Mouse (Mus musculus) hindbrain, embryonic 16.5 days (tissue): ENCODE data around the gene Eif1ad. TPM values are rescaled to one million over a fixed set of nuclear protein-coding genes. Genes with fewer than 3 reads are reported as not detected.
A peak's percentile ranks its signal among the peaks of the same experiment; 100 is the strongest.

ENCODE experiments used
- ATAC-seq: fragments of 200-750 bp; cut with Nextera tagmentation; 2 replicates; pipeline ENCODE4 v1.8.0; 2017; ENCODE audit warnings: moderate TSS enrichment, moderate library complexity
- H3K27ac ChIP-seq: fragments of 300-500 bp; sonication (generic); 2 replicates; pipeline ENCODE4 v1.5.1; 2014; ENCODE audit warnings: low read depth, mild to moderate bottlenecking, control low read depth, low read length, moderate library complexity
- H3K27me3 ChIP-seq: fragments of 300-500 bp; sonication (generic); replicated peaks from 2 replicates; pipeline ENCODE4 v1.6.1; 2014; ENCODE audit warnings: low read length; ENCODE audit not compliant: control insufficient read depth, insufficient read depth
- H3K36me3 ChIP-seq: fragments of 300-500 bp; sonication (generic); 2 replicates; pipeline ENCODE4 v1.6.1; 2014; ENCODE audit warnings: mild to moderate bottlenecking, low read length, moderate library complexity, mixed read lengths; ENCODE audit not compliant: control insufficient read depth, insufficient read depth
- H3K4me1 ChIP-seq: fragments of 300-500 bp; sonication (generic); 2 replicates; pipeline ENCODE4 v1.6.1; 2014; ENCODE audit warnings: low read depth, low read length; ENCODE audit not compliant: control insufficient read depth, insufficient read depth
- H3K4me2 ChIP-seq: fragments of 300-500 bp; sonication (generic); 2 replicates; pipeline ENCODE4 v1.6.1; 2014; ENCODE audit warnings: mild to moderate bottlenecking, low read length, control low read depth, moderate library complexity
- H3K4me3 ChIP-seq: fragments of 300-500 bp; sonication (generic); 2 replicates; pipeline ENCODE4 v1.5.1; 2014; ENCODE audit warnings: mild to moderate bottlenecking, low read length, control low read depth, moderate library complexity
- H3K9ac ChIP-seq: fragments of 300-500 bp; sonication (generic); 2 replicates; pipeline ENCODE4 v1.6.1; 2014; ENCODE audit warnings: low read depth, mild to moderate bottlenecking, control low read depth, low read length, moderate library complexity
- H3K9me3 ChIP-seq: fragments of 300-500 bp; sonication (generic); 2 replicates; pipeline ENCODE4 v1.6.1; 2014; ENCODE audit warnings: mild to moderate bottlenecking, low read length, moderate library complexity; ENCODE audit not compliant: control insufficient read depth
- WGBS: fragments of 180-500 bp; shearing (Covaris S2); extraction: QIAGEN DNeasy Blood & Tissue Kit; methylation state at CpG from one replicate; pipeline ENCODE4 v1.1.7; 2014; 5-methylcytosine and 5-hydroxymethylcytosine counted together
- polyA plus RNA-seq: library from polyadenylated mRNA; unstranded; fragments of >200 nt; fragmentation: Nextera tagmentation; extraction: Ambion mirVana; gene quantifications from 2 replicates; pipeline ENCODE4 v1.2.1, GENCODE M21; 2015

The Eif1ad gene
- polyA plus RNA-seq, 1 experiment from 2014 or later = 40.6 TPM

GRCm38 (mm10) chr19:5407133-5407532 lies 40.6 kb downstream of the Eif1ad start:
- Histone ChIP-seq H3K9me3 (no peaks in the 10 kb centered on the region), H3K9ac (peak overlapping the region; percentile 73), H3K4me3 (peak overlapping the region; percentile 60), H3K4me2 (peak overlapping the region; percentile 73), H3K27ac (peak overlapping the region; percentile 85), H3K27me3 (no peaks in the 10 kb centered on the region), H3K36me3 (no peaks in the 10 kb centered on the region), H3K4me1 (peaks cover 13% of the 10 kb centered on the region)
- peak; percentile 50; the same call in 1 of the 2 replicates for ATAC-seq
- WGBS = 15% methylated on average over 7 of the region's 7 CpGs

- Histone ChIP-seq H3K9ac (no peak overlapping the region), H3K36me3 (no peaks in the 10 kb centered on the region), H3K4me1 (peaks cover 13% of the 10 kb centered on the region), H3K27ac (no peak overlapping the region), H3K4me2 (peak overlapping the region; percentile 73; the same call in 1 of the 2 replicates), H3K27me3 (no peaks in the 10 kb centered on the region), H3K4me3 (no peak overlapping the region), H3K9me3 (no peaks in the 10 kb centered on the region)
- WGBS = 82% methylated on average over 13 of the region's 13 CpGs
- ATAC-seq = no peak
These were observed 41.8 kb downstream of the Eif1ad start for GRCm38 (mm10) chr19:5408057-5409001.

DNA sequence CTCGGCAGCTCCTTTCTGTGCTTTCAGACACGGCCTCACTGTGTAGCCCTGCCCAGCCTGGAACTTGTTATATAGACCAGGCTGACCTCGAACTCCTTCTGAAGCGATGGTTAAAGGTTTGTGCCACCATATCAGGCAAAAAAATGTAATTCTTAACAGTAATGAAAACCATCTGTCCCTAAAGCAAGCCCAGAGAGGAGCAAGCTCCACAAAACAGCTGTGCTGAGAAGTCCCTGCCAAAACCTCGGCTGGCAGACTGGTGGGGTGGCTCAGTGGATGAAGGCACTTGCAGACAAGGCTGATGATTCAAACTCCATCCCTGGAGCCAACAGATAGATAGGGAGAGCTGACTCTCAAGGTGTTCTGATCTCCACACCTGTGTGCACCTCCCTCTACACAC lies 42.5 kb downstream of the Eif1ad start:
- Histone ChIP-seq H3K27ac (no peak overlapping the region), H3K4me1 (peaks cover 13% of the 10 kb centered on the region), H3K4me3 (no peak overlapping the region), H3K27me3 (no peaks in the 10 kb centered on the region), H3K4me2 (no peak overlapping the region), H3K9me3 (no peaks in the 10 kb centered on the region), H3K9ac (no peak overlapping the region), H3K36me3 (no peaks in the 10 kb centered on the region)
- 82% methylated on average over 5 of the region's 5 CpGs for WGBS
- no peak for ATAC-seq

- ATAC-seq = no peak
- Histone ChIP-seq H3K4me3 (no peak overlapping the region), H3K27me3 (no peaks in the 10 kb centered on the region), H3K9ac (no peak overlapping the region), H3K4me1 (peaks cover 13% of the 10 kb centered on the region), H3K9me3 (no peaks in the 10 kb centered on the region), H3K36me3 (no peaks in the 10 kb centered on the region), H3K27ac (no peak overlapping the region), H3K4me2 (no peak overlapping the region)
- WGBS = 93% methylated on average over 5 of the region's 5 CpGs
These were observed 44.1 kb downstream of the Eif1ad start for GRCm38 (mm10) chr19:5410641-5411040.

DNA sequence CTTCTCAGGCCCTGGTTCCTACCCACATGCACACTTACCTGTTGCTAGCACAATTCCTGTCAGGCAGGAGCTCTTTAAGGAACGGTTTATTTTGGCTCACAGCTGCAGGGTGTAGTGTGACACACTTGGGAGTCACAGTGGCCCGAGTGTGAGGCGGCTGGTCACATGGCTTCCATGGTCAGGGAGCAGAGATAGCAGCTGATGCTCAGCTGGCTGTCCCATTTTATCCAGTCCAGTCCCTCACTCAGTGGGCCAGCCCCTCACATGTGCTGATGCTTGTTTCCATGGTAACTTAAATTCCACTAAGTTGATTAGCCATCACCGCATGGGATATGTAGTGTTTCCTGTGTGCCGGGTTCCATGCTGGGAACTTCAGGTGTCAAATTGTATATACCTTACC lies 45.4 kb downstream of the Eif1ad start:
- Histone ChIP-seq H3K27ac (no peak overlapping the region), H3K36me3 (no peaks in the 10 kb centered on the region), H3K4me2 (no peak overlapping the region), H3K9ac (no peak overlapping the region), H3K4me1 (peaks cover 10% of the 10 kb centered on the region), H3K9me3 (no peaks in the 10 kb centered on the region), H3K27me3 (no peaks in the 10 kb centered on the region), H3K4me3 (no peak overlapping the region)
- 59% methylated on average over 5 of the region's 5 CpGs for WGBS
- no peak for ATAC-seq

GRCm38 (mm10) chr19:5413840-5414239 lies 47.3 kb downstream of the Eif1ad start:
- Histone ChIP-seq H3K27ac (no peak overlapping the region), H3K9me3 (no peaks in the 10 kb centered on the region), H3K4me2 (no peak overlapping the region), H3K36me3 (no peaks in the 10 kb centered on the region; the same call in 1 of the 2 replicates), H3K27me3 (no peaks in the 10 kb centered on the region), H3K4me1 (no peaks in the 10 kb centered on the region), H3K9ac (no peak overlapping the region), H3K4me3 (no peak overlapping the region)
- no peak for ATAC-seq
- WGBS = 67% methylated on average over 4 of the region's 4 CpGs

GRCm38 (mm10) chr19:5414534-5414957 lies 48.0 kb downstream of the Eif1ad start:
- no peak overlapping the region for H3K4me3 ChIP-seq
- 65% methylated on average over 2 of the region's 2 CpGs for WGBS
- H3K4me1 ChIP-seq = no peaks in the 10 kb centered on the region
- H3K27me3 ChIP-seq = no peaks in the 10 kb centered on the region
- no peaks in the 10 kb centered on the region for H3K9me3 ChIP-seq
- H3K27ac ChIP-seq = no peak overlapping the region
- H3K36me3 ChIP-seq = no peaks in the 10 kb centered on the region; the same call in 1 of the 2 replicates
- ATAC-seq = no peak
- no peak overlapping the region for H3K9ac ChIP-seq
- H3K4me2 ChIP-seq = no peak overlapping the region

DNA sequence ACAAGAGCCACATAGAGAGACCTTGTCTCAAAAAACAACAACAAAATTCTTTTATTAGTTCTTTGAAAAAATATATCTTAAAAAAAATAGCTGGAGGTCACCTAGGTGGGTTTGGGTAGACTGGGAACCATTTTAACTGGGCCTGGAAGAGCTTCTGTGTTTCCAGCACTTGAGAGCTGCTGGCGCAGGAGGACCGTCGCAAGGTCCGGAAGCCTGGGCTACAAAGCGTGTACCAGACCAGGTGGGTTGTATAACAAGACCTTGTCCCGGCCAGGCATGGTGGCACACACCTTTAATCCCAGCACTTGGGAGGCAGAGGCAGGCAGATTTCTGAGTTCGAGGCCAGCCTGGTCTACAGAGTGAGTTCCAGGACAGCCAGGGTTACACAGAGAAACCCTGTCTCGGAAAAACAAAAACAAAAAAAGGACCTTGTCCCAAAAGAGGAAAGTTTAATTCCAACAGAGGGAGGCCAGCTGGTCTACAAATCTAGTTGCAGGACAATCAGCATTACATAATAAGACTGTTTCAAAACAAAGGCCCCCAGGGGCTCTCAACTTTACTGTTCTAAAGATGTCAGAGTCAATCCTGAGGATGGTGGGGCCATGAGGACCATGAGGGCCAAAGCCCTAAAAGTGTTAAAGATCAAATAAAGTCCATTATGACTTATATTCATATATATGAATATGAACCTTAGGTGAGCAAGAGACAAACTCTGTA lies 52.4 kb downstream of the Eif1ad start:
- ATAC-seq = no peak
- H3K4me3 ChIP-seq = no peak overlapping the region
- no peak overlapping the region for H3K4me2 ChIP-seq
- H3K4me1 ChIP-seq = peaks cover 18% of the 10 kb centered on the region
- no peak overlapping the region for H3K27ac ChIP-seq
- WGBS = 97% methylated on average over 7 of the region's 8 CpGs
- peaks cover 11% of the 10 kb centered on the region for H3K36me3 ChIP-seq
- H3K27me3 ChIP-seq = no peaks in the 10 kb centered on the region
- H3K9me3 ChIP-seq = no peaks in the 10 kb centered on the region
- H3K9ac ChIP-seq = no peak overlapping the region

- ATAC-seq = no peak
- no peaks in the 10 kb centered on the region for H3K9me3 ChIP-seq
- no peak overlapping the region for H3K4me2 ChIP-seq
- H3K9ac ChIP-seq = no peak overlapping the region
- H3K27ac ChIP-seq = no peak overlapping the region
- H3K4me3 ChIP-seq = no peak overlapping the region
- H3K27me3 ChIP-seq = no peaks in the 10 kb centered on the region
- WGBS = 94% methylated on average over 9 of the region's 9 CpGs
- peaks cover 18% of the 10 kb centered on the region for H3K4me1 ChIP-seq
- H3K36me3 ChIP-seq = peaks cover 11% of the 10 kb centered on the region
These were observed 53.1 kb downstream of the Eif1ad start for GRCm38 (mm10) chr19:5419630-5420029.
